Mouse (Mus musculus) cerebral cortex, adult 2 months (tissue): ENCODE data around the gene 4933428G20Rik.

ENCODE experiments used
- WGBS: fragments of 180-500 bp; shearing (Covaris S2); methylation state at CpG from one replicate; pipeline ENCODE4 v1.1.7; 2018; 5-methylcytosine and 5-hydroxymethylcytosine counted together

The 4933428G20Rik gene

DNA sequence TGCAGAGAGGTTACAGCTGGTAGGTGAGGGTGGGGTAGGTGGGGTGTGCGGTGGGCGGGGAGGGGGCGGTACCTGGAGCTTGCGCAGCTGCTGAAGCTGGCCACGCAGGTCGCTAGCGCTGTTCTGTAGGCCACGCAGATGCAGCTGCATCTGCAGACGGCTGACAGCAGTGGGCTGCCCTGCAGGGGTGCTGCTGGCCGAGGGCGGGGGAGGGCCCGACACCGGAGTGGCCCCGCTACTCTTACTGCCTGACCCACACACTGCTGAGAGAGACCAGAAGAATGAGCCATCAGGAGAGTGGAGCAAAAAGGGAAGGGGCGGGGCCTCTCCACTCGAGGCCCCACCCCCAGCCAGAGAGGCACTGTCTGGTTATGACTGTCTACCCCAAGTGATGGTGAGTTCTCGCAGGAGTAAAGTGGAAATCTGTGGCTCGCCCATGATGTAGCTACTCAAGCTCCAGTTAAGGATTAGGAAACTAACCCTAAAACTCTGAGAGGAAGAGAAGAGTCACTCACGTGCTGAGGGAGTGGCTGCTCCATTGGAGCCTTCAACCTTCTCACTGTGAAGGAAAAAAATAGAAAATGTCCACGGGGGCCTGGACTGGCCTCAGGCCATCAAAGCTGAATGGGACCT lies 32.9 kb upstream of the 4933428G20Rik start:
- 27% methylated on average over 20 of the region's 20 CpGs for WGBS

DNA sequence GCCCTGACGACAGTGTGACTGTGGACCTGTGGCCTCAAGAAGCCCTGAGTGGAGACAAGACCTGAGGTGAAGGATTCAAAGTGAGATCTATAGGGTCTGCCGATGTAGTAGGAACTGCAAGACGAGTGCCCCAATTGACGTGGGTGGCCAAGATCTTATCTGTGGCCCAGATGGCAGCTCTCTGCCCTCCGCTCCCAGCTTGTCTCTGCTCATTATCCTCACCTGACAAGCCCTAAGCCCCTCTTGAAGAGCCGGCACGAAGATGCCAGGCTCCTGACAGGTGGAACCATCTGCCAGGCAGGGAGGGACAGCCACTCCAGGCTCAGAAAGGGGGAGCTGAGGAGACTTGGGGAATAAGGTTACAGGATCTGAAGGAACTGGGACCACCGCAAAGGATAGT lies 32.2 kb upstream of the 4933428G20Rik start:
- 39% methylated on average over 8 of the region's 8 CpGs for WGBS

DNA sequence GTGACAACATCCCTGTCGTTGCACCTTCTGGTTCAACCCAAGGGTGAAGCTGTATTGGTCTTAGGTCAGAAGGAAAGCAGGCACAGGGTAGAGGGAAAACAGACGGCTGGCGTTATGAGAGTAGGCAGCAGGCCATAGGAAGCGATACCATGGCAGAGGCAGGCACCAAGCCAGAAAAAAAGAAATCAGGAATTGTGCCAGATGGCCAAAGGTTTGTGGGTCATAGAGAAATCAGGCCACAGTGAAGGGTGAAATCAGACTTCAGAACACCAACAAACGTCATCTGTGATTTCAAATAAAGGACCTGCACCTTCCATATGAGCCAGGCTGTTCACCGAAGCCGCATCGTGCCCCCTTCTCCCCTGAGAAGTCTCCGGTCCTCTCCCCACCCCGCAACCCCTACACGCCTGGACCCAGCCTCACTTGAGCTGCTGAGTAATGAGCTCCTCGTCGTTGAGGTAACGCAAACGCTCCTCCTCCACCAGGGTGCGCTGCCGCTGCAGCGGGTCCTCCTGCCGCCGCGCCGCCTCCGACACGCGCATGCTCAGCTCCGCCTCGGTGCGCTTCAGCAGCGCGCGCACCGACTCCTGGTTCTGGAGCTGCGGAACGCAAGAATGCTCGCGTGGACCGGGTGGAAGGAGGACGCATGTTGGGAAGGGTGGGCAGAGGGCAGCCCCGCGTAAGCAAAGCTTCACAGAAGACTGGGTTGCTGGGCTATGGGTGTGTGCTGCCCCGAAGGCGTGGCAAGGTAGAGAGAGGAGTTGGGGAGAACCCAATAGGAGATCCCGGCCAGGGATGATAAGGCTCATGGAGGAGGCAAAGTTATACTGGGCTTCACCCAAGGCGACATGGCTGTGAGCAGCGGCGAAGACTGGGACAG lies 31.5 kb upstream of the 4933428G20Rik start:
- 5% methylated on average over 46 of the region's 46 CpGs for WGBS

DNA sequence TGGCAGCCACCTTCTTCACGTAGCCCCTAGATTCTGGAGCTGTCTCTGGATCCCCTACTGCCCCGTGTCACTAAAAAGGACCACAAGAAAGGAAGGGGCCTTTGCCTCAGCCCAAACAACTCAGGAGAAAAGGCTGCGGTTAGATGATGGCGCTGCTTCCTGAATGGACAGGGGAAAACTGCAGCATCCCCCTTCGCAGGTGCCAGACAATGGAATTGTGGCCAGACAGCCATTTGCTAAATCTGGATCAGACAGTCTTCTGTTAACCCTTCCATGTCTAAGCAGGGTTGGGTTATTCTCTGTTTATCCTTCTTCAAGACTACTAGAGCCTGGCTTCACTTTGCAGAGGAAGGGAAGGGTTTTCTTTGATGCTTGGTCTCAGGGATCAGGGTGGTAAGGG lies 30.8 kb upstream of the 4933428G20Rik start:
- 44% methylated on average over 5 of the region's 5 CpGs for WGBS

DNA sequence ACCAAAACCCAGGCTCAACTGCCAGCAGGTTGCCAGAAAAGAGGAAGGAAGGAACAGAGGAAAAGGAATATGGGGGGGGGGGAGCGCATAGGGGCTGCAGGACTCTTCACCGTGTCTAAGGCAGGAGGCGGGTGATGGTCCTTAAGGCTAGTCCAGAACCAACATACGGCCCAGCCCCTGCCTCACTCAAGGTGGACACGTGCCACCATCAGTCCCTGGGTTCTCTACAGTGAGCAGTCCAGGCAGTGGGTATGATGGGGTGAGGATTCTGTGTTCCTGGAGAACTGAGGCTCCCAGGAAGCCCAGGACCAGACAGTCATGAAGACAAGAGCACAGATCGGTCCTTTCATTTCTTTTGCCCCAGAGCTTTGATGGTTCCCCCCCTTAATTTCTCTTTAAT lies 29.9 kb upstream of the 4933428G20Rik start:
- WGBS: 89% methylated on average over 6 of the region's 6 CpGs

DNA sequence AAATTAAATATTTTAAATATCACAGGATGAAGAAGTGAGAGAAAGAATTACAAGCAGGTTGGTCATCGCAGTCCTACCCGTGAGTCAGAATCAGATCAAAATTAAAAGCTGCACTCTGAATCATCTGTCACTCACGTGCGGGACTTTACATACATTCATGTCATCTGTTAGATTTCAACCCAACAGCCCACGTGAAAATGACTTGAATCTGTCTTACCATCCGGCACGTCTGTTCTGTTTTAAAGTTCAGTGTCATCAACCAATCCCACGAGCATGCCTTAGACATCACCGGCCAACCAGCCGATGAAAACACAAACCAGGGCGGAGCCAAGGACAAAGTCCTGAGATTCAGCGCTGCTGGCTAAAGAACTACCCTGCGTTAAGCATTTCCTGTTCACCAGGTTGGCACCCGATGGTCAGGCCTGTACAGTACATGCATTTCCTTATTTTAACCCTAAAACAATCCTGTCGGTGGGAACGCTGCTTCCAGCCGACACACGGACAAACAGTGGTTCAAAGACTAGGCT lies 28.2 kb upstream of the 4933428G20Rik start:
- WGBS: 66% methylated on average over 18 of the region's 18 CpGs

DNA sequence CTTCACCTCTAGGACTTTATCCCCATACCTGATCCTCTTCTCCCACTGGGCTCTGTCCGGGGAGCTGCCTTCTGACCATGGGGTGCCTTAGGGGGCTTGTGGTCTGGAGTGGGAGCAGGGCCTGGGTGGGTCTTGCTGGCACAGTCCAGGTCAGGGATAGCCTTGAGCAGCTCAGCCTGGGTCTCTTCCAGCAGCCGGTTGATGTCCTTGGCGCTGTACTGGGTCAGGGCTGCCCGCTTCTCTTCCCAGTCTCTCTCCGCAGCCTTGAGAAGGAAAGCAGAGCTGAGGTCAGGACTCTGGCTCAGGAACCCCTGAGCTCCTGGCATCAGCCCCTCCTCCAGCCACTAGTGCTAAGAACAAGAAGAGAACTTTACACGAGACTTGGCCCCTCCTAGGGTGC lies 25.2 kb upstream of the 4933428G20Rik start:
- WGBS: 86% methylated on average over 6 of the region's 6 CpGs

DNA sequence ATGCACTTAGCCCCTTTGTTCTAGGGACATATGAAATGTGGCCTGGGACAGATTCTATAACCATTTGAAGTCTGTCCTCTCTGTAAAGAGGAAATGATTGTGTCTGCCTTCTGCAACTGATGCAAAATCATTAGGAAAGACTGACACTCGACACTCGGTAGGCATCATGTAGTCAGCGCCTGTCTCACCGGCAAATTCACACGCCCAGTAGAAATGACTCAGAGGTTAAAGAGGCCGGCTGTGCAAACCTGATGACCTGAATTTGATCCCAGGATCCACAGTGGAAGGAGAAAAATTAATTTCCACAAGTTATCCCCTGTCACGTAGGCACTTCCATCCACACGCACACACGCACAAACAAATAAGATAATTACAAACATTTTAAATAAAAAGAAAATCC lies 24.2 kb upstream of the 4933428G20Rik start:
- WGBS: 41% methylated on average over 9 of the region's 9 CpGs

DNA sequence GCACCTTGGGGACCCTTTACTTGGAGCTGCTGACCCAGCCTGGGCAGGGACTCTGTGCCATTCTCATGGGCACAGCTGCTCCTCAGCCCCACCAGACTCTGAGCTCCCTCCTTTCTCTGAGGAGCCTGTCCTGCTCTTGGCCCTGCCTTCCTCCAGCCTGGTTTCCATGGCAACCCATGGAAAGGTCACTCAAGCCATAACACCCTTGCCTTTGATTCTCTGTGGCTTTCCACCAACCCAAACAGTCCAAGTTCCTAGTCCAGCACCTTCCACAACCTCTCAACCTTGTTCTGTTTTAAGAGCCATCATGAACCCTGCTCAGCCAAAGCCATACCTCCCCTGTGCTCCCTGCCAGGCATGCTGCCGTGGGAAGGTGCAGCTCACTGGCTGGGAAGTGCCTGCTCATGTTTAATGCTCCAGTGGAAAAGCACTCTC lies 23.7 kb upstream of the 4933428G20Rik start:
- WGBS: 3% methylated on average over 1 of the region's 1 CpGs

DNA sequence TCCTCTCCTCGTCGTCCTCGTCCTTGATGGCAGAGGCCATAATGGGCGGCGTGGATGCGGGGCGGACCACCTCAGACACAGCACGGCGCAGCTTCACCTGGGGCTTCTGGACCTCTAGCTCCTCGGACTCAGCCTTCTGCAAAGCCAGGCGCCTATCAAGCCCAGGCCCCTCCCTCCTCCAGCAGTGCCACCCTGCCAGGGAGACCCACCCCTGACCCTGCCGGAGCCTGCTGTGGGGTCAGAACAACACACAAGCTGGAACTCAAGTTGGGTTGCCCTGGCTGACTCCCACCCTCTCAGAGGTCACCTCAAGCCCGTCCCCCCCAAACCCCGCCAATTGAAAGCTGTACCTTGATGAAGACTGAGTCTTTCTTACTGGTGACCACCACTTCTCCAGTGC lies 23.0 kb upstream of the 4933428G20Rik start:
- 90% methylated on average over 14 of the region's 14 CpGs for WGBS

DNA sequence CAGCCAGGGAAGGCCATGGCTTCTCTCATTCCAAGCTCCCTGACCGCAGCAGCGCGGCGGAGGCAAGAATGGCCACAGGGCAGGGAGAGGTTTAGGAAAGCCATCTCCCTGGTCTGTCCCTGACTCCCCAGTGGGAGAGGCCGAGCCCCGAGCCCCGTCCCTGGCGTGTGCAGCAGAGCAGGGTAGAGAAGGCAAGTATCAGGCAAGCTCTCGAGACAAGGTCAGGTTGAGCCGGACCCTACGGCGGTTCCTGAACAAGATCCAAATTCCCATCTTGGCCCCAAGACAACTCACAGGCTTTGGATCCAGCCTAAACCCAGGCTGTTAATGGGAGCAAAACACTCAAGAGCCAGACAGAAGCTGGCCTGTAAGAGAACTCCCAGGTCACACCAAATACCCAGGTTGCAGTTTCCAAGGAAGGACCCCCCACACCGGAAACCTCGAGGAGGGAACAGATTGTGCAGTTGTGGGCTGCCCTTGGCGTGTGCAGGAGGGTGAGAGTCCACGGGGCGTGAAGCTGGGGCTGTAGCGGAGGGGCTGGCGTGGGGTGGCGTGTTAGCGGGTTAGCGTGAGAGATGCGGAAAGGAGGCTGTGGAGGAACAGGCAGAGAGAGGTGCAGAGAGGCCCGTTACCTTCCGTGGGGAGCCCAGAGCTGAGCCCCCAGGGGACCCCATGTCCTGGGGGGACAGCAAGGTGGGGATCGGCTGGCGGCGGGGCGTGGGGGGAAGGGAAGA lies 21.8 kb upstream of the 4933428G20Rik start:
- 80% methylated on average over 29 of the region's 29 CpGs for WGBS

DNA sequence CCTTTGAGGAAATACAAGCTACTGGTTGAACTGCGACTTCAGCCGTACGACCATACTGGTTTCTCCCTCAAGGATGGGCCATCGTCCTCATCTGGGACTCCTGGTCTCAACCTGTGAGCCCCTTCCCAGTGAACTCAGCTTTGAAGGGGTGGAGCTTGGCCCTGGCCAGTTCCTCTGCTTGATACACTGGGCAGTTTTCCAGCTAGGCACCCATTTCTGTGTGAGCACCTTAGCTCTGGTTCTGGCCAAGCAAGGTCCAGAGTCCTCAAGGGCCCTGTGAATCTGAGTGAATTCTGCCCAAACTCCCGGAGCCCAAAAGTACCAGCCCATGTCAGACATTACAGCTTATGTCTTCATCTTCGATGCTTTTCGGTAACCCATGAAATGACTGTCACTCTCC lies 20.4 kb upstream of the 4933428G20Rik start:
- WGBS: 93% methylated on average over 7 of the region's 7 CpGs

DNA sequence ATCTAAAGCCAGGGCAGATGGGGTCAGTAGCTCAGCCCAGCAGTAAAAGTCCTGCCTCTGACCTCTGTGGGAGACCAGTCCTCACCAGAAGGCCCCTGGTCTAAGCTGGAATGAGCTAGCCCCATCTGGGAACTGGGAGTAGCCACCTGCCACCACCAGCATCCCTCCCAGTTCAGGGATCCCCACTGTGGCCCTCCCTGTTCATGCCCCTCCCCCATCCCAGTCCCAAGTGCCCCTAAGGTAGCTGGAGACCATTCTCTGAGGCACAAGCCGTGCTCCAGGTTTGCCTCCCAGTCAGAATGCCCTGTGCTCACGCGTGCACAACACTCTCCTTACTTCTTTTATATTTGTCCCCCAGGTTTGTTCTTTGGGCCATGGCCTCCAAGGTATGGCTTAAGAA lies 12.9 kb upstream of the 4933428G20Rik start:
- WGBS: 89% methylated on average over 3 of the region's 3 CpGs

DNA sequence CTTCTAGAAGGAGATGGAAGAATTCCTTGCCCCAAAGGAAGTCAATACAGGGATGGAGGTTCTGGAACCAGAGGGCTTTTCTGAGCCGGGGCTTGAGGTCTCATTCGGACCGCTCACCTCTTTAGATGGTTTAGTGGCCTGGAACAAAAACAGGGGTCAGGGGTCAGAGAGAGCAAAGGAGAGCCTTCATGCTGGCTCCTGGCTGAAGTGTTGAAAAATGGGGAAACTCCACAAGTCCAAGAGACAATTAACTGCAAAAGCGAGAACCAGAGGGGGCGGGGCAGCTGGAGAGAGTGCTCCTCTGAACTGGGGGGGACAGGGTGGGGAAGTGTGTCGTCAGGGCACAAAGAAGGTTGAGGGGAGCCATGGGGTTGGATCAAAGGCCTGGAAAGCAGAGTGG lies 12.4 kb upstream of the 4933428G20Rik start:
- WGBS: 63% methylated on average over 6 of the region's 6 CpGs

DNA sequence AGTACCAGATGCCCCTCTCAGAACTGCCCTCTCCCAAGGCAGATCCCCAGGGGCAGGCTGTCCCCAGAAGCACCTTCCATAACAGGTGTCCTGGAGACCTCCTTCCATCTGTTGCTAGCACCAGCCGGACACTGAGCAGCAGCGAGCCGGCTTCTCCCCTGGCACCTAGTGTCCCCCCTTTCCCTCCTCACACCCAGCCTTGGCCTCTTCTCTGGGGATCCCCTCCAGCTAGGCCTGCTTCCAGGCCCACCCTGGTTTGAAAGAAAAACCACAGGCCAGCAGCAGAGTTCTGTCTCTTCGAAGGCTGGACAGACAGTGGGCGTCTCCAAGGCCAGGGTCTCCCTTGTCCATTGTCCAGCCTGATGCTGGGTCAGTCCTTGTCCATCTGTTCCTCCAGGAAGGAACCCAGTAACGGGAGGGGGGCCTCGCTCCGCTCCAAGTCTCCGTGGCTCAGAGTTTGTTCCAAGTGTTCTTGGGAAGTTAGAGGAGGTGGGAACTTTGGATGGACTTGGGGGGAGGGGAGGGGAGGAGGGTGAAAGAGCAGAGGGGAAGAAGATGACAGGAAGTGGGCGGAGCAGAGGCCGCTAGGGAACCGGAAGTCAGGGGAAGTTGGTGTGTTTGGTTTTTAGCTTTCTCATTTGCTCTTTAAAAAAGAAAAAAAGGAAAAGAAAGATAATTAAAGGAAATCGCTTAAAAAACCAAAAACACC lies 11.7 kb upstream of the 4933428G20Rik start:
- WGBS: 47% methylated on average over 13 of the region's 13 CpGs

DNA sequence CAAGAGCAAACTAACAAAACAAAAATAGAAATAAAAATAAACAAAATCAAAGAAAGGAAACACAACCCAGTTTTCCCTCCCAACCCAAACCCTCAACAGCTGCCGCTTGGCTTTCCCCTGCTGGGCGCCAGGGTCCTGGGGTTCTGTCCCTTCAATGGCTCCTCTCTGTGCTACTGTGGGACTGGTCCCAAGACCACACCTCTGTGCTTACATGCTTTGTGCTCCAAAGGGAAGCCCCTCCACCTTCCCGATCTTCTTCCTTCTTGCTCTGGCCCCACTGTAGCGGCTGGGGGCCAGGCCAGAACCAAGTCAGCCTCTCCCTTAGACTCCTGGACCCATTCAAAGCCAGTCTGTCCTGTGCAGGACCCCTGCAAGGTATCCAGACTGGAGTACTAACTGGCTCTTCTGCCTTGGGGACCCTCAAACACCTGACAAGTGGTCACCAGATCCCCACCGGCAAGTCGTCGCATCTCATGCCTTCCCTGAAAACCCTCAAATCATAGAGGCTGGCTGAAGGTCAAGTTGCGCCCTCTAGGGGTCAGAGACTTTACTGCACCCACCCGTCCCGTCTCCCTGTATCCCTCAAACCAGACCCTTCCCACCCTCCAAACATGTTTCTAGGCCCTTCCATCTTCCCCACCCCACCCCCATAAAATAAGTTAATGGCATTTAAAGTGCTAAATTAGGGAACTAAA lies 11.0 kb upstream of the 4933428G20Rik start:
- WGBS: 29% methylated on average over 10 of the region's 10 CpGs

DNA sequence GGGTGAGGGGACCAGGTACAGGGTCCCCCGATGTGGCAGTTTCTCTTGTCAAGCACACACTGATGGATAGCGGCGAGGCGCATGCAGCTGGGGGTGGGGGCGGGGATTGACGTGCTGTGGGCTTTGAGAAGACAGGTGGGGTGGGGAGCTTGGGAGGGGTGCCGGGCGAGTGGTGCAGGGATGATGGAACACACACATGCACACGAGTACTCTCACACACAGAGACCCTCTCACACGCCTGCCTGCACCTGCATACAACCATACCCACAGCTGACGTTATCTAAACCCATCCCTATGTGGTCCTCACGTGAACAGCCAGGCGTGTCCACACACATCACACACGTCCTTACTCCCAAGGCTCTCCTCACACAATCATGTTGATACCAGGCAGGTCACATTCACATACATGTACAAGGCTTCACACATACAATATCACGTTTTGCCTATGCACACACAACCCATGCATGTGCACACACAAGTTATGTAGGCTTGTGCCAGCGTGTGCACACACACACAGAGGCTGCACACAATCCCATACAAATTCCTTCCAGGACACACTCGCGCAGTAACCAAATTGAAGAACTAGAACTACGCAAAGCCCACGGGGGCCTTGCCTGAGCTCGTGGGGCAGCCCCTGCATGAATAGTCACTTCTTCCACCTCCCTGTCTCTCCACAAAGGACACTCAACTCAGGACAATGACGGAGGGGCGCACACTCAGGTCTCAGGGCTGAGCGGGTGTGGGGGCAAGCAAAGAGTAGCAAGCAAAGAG lies 9.8 kb upstream of the 4933428G20Rik start:
- 54% methylated on average over 24 of the region's 24 CpGs for WGBS

DNA sequence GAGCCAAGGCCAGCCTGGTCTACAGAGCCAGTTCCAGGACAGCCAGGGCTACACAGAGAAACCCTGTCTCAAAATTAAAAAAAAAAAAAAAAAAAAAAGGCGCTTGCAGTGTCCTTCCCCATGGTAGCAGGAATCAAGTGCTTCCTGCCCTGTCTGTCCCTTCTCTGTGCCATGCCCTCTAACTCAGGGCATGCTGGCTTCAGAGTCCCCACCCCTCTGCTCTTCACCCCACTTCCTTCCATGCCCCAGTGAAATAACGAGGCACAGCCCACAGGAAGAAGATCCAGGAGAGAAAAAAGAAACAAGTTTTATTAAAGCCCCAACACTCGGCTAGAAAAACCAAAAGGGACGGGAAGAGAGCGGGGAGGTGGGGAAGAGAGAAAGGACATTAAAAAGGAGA lies 8.9 kb upstream of the 4933428G20Rik start:
- 35% methylated on average over 5 of the region's 5 CpGs for WGBS

DNA sequence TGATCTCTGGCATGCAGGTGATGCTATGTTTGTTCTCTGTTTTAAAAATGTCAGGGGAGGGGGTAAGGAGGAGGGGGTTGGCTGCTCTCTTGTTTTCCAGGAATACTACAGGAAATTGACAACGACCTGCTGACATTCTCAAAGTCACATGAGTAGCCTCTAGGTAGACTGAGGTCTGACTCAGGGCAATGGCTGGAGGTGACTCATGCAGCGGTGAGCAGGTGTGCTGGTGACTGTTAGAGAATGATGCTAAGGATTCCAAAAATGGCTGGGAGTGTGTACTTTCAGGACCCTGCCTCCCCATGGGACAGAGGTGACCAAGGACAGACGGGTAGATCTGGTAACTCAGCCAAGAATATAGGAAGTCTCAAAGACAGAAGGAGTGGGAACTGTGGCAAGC lies 8.1 kb upstream of the 4933428G20Rik start:
- 66% methylated on average over 3 of the region's 3 CpGs for WGBS

DNA sequence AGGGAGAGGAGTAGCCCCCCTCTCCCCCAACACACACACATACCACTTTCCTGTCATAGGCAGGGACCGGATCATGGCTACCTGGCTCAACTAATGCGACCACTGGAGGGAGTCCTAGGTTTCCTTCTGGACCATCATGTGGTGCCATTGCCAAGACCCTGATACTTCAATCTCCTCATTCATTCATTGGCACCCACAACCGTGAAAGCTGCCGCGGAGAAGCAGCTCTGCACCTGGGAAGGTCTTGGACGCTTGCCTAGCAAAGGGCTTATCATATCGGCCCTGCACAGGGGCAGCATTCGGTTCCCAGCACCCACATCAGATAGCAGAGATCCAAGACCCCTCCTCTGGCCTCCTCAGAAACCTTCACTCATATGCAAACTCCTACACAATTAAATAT lies 6.2 kb upstream of the 4933428G20Rik start:
- 25% methylated on average over 8 of the region's 8 CpGs for WGBS
